Mouse (Mus musculus): Measurements from ENCODE around the gene Bckdk.

DNA sequence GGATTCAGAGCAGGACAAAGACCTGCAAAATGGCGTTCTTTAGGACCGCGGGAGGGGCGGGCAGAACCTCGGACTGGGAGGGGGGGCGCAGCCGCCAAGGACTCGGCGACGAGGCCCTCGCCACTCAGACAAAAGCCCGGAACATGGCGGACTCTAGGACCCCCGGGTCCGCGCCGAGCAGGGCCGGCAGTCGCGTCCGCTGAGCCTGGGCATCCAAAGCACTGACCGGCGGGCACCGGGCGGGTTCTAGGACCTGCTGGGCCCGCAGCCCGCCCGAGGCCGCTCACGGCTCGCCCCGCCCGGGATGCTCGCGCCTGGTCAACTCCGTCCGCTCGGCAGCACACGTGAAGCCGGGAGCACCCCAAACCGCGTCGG lies 28.3 kb upstream of the Bckdk start:
- TF ChIP-seq CTCF (conservative IDR thresholded peaks at IDR 0.05; ENCODE audit: low read length) (no peak), POU5F1 (IDR thresholded peaks at IDR 0.05; ENCODE audit: borderline replicate concordance, low read length) (no peak)
